Mouse (Mus musculus): ENCODE measurements around the gene Dlg2.

The Dlg2 gene

DNA sequence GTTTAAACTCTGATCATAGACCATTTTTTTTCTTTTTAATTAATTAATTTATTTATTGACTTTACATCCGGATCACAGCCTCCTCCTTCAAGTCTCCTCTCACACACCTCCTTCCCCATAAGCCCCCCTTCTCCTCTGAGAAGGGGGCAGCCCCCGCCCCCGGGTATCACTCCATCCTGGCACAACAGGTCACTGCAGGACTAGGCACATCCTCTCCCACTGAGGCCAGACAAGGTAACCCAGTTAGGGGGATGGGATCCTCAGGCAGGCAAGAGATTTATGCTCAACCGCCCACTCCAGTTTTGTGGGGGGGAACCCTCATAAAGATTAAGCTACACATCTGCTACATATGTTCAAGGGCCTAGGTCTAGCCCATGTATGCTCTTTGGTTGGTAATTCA lies 1636.6 kb downstream of the Dlg2 start:
- DNase-seq, result no peak

DNA sequence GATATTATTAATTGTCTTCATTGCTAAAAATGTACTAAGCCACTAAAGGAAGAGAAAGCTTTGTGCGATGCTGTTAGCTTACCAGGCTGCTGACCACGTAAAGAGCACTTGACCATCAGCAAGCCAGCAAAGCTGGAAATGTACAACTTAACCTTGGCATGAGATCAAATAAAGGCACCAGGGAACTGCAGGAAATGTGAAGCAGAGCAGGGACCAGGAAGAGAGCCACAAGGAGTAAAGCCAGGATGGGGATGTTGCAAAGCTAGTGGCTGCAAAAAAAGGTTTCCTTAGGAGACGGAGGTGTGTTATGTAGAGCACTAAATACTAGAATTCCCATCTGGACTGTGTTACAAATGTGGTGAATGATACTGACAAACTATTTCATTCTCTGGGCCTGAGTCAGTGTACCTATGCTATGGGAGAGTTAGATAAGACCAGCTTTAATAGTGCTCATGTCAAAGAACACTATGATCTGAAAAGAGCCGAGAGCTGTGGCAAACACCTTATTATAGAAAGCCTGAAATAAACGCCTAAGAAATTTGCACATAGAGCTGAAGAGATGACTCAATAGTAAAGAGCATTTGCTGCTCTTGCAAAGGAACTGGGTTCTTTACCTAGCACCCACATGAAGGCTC lies 1638.9 kb downstream of the Dlg2 start:
- DNase-seq, result no peak

DNA sequence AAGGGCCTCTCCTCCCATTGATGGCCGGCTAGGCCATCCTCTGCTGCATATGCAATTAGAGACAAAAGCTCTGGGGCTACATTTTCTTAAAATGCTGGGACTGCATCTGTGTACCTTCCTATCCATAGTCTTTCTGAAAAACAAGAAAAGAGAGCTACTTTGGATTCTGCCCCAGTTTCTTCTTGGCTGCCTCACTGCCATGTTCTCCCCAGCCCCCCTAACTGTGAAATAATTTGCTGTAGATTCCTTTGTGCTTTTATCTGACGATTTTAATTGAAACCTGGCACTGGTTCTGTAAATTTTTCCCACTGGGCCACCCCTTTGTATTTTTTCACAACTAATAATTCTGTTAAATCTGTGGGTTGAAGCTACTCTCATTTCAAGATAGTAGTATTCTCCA lies 1646.8 kb downstream of the Dlg2 start:
- no peak for DNase-seq

DNA sequence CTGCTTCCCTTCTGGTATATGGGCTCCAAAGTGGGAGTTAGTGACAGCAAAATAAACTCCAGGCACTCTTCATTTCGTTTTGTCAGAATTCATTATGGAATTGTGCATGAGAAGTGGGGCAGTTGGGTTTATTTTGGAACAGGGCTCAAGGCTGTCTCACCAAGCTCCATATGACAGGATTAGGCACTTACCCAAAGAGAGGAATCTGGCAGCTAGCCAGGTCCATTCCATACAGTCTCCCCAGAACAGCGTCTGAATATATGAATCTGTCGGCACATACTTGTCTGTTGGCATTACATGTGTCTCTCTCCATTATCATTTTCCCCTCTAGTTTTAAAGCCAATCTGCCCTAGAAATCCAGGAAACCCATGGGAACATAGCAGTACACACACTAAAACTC lies 1649.4 kb downstream of the Dlg2 start:
- peak; percentile 79 for DNase-seq

DNA sequence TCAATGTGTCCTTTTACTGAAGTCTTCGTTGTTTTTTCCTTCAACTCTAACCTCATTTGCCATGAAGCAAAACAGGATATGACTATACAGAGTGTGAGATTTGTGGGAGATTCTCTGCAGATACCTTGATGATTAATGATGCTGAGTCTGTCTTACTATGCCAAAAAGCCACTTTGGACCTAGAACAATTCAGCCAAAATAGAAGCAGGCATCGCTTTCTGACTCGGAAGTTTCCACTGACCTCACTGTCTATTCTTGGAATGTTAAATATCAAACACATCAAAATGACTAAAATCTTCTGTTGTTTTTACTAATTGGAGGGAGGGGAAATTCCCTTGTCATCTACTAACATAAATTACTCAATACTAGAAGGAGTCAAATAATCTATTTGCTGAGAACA lies 1657.8 kb downstream of the Dlg2 start:
- no peak for DNase-seq

DNA sequence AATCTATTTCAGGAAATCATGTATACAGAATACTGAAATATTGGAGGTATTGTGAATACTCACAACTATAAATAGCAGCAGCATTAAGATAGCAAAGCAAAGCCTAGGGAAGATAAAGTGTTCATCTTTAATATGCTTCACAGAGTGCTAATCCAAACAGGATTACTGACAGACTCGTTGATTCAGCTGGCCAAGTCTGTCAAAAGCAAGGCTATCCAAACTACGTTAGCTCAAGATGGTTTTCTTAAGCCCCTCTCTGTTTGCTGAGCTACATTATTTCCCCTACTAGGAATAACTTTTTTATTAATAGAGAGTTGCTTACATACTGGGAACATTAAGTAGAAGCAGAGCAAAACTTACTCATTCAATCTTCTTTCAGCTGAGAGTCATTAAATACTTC lies 1659.2 kb downstream of the Dlg2 start:
- no peak for DNase-seq

DNA sequence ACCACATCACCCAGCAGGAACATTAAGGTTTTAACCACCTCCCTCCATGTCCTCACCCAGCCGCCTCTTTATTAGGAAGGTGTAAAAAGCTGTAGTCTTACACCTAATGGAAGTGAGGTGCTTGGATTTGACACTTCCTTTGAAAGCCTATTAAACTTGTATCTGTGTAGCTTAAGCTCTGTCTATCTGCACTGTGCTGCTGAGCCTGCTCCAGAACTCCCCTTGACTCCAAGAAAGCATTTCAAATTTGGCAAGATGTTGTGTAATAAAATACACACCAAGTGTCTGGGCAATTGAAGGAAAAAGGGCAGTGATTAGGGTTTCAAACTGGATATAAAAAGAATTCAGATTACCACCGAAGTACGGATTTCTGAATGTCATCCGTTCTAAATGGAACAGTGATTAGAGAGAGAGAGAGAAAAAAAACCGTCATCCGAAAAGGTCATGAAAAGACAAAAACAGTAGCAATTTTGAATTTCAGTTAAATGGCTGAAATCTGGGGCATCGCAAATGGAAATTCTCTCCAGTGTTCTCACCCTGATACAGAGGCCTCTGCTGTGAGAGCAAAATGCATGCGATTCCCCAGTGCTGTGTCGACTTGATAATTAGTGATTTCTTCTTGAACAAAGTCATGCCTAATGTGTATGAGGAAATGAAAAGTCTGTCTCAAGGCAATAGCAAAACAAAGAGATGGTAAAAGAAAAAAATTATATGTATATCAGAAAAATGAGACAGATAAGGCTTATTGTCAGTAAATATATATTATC lies 1663.8 kb downstream of the Dlg2 start:
- DNase-seq, result no peak

DNA sequence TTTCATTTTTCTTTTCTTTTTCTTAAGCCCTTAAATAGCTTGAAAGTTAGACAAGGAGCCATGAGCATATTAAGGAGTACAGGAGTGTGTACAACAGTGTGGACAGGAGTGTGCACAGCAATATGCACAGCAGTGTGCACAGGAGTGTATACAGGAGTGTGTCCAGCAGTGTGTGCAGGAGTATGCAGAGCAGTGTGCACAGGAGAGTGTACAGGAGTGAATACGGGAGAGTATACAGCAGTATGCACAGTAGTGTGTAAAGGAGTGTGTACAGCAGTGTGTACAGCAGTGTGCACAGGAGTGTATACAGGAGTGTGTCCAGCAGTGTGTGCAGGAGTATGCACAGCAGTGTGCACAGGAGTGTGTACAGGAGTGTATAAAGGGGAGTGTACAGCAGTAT lies 1671.0 kb downstream of the Dlg2 start:
- DNase-seq, result no peak

DNA sequence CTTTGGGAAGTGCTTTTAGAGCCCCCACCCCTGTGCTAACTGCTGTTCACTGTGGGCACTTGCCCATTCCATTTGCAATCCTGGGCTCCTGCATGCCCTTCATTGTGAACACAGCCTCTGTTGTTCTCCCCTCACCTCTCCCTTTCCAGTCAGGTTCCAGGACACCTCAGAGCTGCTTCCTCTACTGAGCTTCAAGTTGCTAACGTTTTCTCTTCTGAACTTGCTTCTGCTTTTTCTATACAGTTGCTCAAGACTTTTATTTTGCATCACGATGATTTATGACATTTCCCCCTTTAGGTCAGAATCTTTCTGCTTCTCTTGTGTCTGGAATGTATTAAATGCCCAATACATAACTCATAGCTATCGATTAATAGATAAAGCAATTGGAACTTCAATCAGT lies 1674.3 kb downstream of the Dlg2 start:
- DNase-seq, result no peak

DNA sequence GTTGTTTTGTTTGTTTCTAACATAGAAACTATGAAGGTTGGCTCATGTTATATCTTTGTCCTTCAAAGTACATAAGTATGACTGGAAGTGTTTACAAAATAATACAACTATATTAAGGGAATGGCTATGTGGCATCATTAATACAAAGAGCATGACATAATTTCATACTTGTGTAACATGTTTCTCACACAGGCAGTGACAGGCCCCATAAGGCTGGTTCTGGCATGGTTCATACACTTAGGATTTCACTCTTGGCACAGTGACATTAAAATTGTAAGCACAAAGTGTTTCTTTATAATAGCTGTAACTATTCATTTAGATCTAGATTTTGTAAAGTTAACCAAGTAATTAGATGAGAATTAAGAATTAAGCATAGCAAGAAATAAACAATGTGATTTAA lies 1678.1 kb downstream of the Dlg2 start:
- no peak for DNase-seq

DNA sequence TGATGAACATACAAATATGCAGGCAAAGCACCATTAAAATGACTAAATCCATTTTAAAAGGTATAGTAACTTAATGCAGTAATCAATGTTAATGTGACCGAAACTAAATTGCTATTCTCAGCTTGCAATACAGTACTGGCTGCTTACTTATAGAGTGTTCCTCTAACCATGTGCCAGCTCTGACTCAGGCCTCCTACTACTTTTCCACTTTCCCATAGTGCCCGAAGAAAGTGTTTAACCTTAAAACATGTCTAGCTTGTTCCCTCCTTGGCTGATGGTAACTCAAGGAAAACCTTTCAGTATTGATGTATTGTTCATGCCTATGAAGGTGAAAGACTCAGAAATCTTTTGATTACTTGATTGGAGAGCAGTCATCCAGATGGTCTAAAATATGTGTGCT lies 1686.7 kb downstream of the Dlg2 start:
- no peak for DNase-seq

DNA sequence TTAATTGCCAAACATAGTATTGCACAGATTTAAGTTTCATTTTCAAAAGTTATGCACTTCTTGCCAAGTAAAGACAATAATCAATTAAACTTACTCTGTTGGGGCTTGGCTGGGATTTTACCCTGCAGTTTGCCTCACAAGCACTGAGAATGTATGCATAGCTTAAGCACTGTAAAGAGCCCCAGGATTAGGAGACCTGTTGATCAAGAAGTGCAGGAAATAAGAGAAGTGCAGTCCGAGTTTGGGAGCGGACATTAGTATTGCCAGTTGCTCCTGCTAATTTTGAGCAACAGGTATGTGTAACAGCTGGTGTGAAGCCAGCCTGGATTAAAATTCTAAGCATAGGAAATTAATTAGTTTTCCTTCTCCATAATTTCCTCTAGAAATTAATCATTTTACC lies 1687.8 kb downstream of the Dlg2 start:
- DNase-seq, result no peak

DNA sequence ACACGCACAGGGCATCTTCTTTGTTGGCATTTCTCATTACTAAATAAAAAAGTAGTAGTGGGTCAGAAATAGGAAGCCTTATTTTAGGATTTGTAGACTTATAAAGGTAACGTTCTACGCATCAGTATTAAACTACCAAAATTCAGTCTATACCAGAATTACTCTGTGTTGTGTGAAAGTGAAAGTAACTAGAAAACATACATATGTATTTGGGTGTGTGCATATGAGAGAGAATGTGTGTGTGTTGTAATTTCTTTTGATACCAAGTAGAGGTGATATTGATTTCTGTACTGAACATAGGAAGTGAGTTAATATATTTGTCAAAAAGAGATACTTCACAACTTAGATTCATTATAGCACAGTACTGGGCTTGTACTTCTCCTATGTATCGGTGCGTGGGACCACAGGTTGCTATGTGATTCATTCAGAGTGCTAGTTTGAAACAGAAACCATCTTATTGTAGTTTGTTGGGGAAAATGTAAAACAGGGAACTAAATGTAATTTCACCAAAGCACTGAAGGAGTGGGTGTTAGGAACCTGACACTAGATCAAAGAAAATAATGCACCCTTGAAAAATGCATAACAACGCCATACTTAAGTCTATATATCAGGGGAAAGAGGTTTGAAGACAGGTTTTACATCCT lies 1688.5 kb downstream of the Dlg2 start:
- no peak for DNase-seq

DNA sequence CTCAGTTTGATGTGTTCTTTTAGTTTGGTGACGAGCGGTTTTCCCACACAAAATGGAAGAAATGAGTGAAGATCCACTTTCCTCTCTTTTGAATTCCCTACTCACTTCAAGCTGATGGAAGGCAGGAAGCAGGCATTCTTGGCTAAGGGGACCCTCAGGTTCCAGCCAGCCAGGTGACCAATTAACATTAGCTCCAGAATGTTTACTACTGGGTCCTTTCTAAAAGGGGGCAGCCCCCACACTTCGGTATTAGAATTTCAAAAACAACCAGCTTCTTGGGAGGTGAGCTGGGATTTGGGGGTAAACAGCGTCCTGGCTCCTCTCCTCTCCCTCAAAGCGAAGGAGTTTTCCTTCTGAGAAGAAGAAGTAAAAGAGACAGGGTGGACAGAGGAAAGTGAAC lies 1703.6 kb downstream of the Dlg2 start:
- no peak for DNase-seq

DNA sequence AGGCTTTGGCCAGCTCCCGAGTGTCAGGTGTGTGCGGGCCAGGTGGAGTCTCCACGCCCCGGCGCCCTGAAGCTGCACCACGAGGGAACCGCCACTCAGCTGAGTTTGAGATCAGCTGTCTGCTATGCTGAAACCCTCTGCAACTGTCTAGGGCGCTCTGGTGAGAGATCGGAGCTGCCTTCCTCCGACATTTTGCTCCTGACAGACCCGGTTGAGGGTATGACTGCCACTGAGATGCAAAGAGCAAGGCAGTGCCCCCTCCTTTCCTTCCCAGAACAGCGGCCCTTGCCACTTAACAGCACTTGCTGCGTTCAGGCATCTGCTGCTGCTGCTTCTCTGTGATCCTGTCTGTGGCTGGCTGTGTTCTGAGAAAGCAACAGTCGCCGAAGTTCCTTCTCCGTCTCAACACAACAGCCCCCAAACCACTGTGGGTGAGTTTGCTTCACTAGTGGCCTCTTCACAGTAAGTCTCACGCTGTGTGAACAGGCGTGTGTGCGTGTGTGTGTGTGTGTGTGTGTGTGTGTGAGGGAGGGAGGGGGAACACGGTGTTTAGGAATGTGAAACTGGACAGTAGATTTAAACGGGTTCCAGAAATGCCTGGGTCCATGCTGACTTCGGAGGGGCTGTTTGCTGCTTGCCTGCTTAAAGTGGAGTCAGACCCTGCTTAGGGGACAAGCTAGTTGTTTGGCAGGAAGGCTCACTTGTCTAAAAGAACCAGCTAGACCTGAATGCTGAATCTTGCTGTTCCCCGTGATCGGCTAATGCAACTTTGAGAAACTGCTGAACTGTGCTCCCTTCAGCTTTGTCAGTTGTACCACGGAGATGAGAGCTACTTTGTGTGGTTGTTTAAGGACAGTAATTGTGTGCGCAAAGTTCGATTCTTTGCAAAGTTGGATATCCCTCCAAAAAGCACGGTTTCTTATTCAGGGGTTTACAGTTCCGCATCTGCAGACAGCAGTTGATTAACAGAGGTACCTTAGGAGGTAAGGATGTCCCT lies 1704.4 kb downstream of the Dlg2 start:
- peak; percentile 36 for DNase-seq

DNA sequence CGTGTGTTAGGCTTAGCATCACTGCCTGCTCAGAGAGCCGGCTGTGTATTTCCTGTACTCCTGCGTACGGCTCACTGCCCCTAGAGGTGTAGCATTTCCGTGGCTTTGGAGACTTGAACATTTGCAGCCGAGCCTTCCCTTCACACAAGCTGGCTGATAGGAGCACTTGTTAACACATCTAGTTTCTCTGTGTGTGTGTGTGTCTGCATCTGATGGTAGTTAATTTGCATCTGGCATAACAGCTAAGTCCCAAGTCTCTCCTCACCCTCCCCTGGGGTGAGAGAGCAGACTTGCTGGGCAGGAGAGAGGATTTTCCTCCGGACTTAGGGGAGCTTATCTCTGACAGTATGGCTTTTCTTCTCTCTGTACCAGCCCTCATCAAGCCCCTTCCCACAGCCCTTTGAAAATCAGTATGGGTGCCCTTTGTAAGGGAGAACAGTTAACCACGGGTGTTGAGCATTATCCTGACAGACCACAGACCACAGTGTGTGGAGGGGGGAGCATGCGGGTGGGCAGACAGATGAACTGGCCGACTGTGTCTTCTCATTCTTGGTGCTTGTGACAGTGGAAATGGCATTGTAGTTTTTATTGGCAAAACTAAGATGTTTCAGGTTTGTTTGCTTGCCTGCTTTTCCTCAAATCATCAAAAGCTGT lies 1705.6 kb downstream of the Dlg2 start:
- DNase-seq, result no peak

DNA sequence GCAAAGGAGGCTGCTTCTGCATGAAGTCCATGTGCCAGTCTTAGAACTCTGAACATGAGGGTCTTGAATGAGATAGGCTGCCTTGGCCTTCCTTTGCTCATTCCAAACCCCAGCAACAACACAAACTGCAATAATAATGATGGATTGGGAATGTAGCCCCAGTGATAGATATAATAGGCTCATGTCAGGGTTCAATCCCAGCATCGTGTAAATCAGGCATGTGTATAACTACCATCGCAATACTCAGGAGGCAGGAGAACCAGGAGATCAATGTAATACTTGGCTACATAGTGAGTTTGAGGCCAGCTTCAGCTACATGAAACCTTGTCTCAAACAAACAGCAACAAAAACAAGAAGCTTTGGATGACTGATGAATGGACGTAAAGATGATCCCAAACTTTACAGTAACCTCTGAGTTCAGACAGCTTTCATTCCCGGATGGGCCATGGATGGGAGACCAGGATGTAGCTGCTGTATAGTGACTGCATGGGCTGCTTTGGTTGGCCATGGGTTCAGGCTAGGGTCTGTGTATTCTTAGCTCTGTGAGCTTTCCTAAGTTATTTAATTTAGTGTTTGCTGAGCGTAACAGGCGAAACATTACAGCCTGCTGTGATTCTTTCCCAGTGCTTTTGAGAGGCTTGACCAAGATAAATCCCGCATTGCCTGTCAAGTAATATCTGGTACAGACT lies 1708.0 kb downstream of the Dlg2 start:
- DNase-seq, result no peak

DNA sequence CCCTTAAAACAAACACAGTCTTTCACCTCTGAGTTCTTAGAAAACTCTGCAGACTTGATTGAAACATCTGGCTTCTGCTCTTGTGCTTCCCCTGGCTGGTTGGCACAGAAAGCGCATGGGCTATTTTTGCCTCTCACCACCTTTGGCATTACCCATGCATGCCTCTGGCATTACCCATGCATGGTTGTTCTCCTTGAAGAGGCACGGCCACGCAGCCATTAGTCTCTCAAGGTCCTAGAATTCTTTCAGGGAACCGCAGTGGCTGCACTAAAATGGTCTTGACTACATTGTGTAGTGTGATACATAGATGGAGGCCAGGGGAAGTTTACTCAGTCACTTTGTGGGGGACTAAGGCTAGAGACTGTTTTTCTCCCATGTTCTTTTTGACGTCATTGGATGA lies 1709.9 kb downstream of the Dlg2 start:
- DNase-seq, result no peak

DNA sequence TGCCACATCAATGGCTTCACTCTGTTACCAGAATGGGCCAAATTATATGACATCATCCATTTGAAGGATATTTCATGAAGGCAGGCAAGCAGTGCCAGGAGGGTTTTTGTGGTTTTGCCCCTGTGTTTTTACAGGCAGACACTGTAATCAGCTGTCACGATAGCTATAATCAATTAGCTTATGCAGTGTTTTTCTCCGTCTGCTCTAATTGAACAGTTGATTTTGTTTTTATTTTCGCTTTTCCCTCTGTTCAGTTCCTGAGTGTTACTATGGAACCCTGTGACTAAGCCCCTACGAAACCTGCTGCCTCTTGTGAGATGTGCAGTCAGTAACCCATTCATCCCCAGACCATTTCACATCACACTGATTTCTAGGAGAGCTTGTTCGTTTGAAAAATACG lies 1712.7 kb downstream of the Dlg2 start:
- DNase-seq, result no peak

DNA sequence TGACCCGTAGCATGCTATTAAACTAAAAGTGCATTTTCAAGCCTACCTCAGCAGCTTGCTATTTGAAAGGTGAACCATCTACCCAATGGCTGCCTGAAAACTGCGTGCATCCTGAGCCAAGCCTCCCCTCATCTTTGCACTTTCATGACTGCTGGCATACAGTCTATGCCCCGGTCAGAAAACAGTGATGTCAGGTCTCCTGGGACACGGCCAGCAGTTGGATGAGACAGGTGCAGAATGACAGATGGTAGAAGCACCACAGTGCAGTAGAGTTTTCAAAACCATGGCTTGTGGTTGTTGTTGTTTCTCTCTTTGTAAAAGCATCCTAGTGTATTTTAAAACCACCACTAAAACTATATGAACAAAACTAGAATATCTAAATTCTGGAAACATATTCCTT lies 1719.5 kb downstream of the Dlg2 start:
- DNase-seq, result peak; percentile 91

DNA sequence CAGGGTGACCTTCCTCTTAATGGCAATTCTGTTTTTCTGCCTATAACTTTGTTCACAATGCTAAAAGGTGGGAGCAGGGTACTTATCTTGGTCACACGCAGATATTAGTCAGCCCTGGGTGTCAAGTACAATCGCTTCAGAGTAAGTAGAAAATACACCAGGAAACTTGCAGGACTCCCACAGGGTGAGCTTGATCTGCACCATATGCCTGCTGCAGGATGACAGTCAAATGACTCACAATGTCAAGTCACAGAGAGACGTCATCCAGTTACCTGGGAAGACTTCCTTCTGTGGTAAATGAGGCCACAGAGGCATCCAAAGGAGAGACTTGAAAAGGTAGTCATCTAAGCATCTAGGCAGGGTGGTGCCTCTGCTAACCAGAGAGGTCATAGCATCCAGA lies 1721.1 kb downstream of the Dlg2 start:
- peak; percentile 51 for DNase-seq

DNA sequence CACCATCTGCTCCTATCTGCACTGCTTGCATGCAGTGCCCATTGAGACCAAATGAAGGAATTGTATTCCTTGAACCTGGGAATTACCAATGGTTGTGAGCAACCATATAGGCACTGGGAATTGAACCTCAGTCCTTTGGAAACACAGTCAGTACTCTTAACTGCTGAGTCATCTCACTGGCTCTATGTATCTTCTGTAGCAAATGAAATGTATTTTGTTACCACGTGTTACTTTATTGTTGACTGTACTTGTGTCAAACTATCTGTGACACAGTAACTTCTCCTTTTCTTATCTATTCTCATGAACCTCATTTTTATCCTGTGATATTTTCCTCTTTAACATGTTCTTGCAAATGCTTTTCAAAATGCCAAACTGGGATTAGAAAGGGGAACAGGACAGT lies 1722.7 kb downstream of the Dlg2 start:
- DNase-seq, result no peak

All from cerebellum, adult 11-12 months (tissue).